Mouse (Mus musculus) layer of hippocampus, adult 2 months (tissue): ENCODE results near the gene Rnft1. TPM values are rescaled to one million over a fixed set of nuclear protein-coding genes. Genes with fewer than 3 reads are reported as not detected.
"Not testable (repeated sequence)": the region's sequence is repeated elsewhere in the genome, so short reads cannot be mapped to it uniquely, and the experiment has no call there.

ENCODE experiments used
- DNase-seq, 2 experiments: peaks; one replicate each; pipeline ENCODE4 v3.0.0; 2022; ENCODE audit warnings: low spot score in 2 of 2
- H3K27ac ChIP-seq: fragments of 200-600 bp; 2 replicates; pipeline ENCODE4 v1.8.1; 2022
- H3K4me3 ChIP-seq: fragments of 200-600 bp; 2 replicates; pipeline ENCODE4 v1.8.1; 2022; ENCODE audit warnings: mild to moderate bottlenecking
- CTCF ChIP-seq: fragments of 200-600 bp; conservative IDR thresholded peaks from 2 replicates; pipeline ENCODE4 v1.8.1; 2022; ENCODE audit warnings: antibody characterized with exemption, mild to moderate bottlenecking, moderate library complexity
- total RNA-seq, 2 experiments: library from RNA; stranded (reverse); gene quantifications; 2 replicates each; pipeline ENCODE4 v1.2.3; 2021

Rnft1 gene
- total RNA-seq, 2 experiments from 2014 or later, result 28.0 to 31.9 TPM

DNA sequence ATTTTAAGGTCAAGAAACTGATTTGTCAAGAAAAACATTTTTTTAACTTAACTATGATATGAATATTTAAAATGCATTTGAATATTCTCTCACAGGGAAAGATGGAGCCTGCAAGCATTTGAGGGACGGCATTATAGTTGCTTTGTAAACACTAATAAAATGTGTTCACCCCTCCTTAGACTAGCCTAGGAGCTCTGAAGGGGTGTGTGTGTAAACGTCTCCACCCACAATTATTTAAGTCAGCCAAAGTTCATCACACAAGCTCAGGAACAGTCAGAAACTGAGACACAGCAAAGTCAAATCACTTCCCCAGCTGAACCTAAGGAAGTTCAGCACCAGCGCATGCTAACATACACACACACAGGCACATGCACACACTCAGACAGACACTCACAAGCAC, 10.9 kb upstream of the Rnft1 start:
- no peak overlapping the region; the same call in 1 of the 2 replicates for H3K4me3 ChIP-seq
- DNase-seq, result no peak
- TF ChIP-seq CTCF, result no peak
- no peak overlapping the region; the same call in 1 of the 2 replicates for H3K27ac ChIP-seq

DNA sequence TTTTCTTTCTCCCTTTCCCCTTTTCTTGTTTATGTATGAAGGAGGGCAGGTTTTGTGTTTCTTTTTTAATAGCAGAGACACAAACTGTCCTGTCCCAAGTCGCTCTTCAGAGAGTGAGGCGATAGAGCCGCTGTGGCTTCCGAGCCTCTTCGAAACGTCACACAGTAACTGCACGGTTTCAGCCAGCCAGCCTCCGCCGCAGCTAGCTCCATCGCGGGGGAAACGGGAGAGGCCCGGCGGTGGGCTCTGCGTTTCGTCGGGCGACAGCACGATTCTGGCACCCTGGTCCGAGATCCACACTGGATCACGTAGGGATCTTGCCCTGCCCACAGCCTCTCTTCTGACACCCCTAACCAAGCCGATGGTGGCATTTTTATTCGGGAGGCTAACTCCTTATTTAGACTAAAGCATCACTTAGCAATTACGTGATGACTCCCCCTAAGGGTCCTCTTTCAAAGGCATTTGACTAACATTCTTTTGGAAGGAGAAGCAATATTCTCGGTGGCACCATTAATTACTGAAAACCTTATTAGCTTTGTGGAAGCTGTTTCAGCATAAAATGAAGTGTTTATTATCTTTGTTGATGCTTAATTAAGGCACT, 553 bp downstream of the Rnft1 start:
- DNase-seq, result peak; percentile 27 to 44
- Histone ChIP-seq H3K4me3 (peak overlapping the region; percentile 84), H3K27ac (peak overlapping the region; percentile 93)
- 0 out of 2 replicates have a peak, but pooled peaks have one; percentile 4 for TF ChIP-seq CTCF

- no peak for TF ChIP-seq CTCF
- DNase-seq, result no peak
- Histone ChIP-seq H3K27ac (no peak overlapping the region), H3K4me3 (no peak overlapping the region)
These were observed 6.3 kb downstream of the Rnft1 start for GRCm38 (mm10) chr11:86490782-86491181.

GRCm38 (mm10) chr11:86497356-86497755, 12.9 kb downstream of the Rnft1 start:
- Histone ChIP-seq H3K4me3 (no peak overlapping the region), H3K27ac (no peak overlapping the region)
- DNase-seq, result no peak
- no peak for TF ChIP-seq CTCF

DNA sequence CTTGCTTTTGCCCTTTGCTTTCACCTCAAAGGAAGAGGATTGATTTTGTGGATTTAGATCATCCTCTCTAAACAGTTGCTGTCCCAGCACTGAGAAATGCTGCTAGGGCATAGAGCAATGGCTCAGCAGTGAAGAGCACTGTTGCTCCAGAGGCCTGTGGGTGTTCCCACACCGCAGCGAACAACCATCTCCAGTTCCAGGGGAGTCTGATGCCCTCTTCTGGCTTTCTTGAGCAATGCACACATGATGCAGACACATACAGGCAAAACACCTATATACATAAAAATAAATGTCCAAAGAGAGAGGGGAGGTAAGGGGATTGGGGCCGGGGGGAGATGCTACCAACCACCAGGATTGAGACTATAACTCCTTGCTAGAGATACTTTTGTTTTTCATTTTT, 13.5 kb downstream of the Rnft1 start:
- Histone ChIP-seq H3K27ac (no peak overlapping the region), H3K4me3 (no peak overlapping the region)
- no peak for DNase-seq
- TF ChIP-seq CTCF, result peak; percentile 54

DNA sequence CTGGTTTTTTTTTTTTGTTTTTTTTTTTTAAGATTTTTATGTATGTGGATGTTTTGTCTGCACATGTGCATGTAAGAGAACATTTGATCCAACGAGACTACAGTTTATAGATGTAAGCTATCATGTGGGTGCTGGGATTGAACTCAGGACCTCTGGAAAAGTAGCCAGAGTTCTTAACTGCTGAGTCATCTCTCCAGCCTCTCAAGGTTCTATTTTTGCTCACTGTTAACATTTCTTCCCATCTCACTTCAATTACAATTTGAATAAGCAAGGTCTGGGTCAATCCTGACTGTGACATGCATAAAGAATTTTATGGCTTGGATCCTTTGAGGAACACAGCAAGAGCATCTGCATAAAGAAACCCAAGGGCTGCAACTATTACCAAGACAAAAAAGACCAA, 16.3 kb downstream of the Rnft1 start:
- Histone ChIP-seq H3K27ac (no peak overlapping the region), H3K4me3 (no peak overlapping the region)
- TF ChIP-seq CTCF, result no peak
- DNase-seq, result no peak

GRCm38 (mm10) chr11:86503121-86503520, 18.7 kb downstream of the Rnft1 start:
- no peak for TF ChIP-seq CTCF
- H3K4me3 ChIP-seq, result no peak overlapping the region
- DNase-seq, result no peak
- H3K27ac ChIP-seq, result no peak overlapping the region

DNA sequence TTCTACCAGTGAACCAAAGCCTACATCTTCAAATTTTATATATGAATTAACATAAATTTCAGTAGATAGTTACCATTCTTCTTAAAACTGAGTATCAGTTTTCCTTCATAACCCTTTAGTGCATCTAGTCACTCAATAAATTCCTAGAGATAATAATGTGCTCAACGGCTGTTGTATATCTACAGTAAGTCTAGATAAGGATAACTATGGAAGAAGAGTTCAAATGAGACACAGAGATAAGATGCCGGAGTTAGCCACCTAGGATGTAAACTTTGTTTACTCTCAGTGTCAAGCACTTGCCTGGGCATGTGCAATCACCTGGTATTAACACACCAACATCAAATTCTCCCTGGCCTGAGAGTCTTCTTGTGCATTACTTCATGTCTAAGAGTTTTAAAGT, 22.9 kb downstream of the Rnft1 start:
- Histone ChIP-seq H3K27ac (no peak overlapping the region), H3K4me3 (no peak overlapping the region)
- no peak for DNase-seq
- no peak for TF ChIP-seq CTCF

DNA sequence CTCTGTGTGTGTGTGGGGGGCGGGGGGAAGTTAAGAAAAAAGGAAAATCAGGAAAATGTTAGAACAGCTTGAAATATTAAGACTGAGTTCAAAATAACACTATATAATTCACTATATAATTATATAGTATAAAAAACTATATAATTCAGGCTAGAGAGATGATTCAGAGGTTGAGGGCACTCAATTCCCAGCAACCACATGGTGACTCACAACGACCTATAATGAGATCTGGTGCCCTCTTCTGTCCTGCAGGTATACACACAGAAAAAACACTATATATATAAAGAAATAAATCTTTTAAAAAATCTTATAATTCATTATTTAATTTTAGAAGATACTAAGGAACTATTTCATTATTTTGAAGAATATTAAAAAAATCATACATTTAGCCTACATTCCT, 23.5 kb downstream of the Rnft1 start:
- Histone ChIP-seq H3K4me3 (no peak overlapping the region), H3K27ac (no peak overlapping the region)
- no peak for TF ChIP-seq CTCF
- no peak for DNase-seq

GRCm38 (mm10) chr11:86516620-86517019, 32.2 kb downstream of the Rnft1 start:
- Histone ChIP-seq H3K4me3 (no peak overlapping the region), H3K27ac (no peak overlapping the region)
- DNase-seq, result no peak
- no peak for TF ChIP-seq CTCF

DNA sequence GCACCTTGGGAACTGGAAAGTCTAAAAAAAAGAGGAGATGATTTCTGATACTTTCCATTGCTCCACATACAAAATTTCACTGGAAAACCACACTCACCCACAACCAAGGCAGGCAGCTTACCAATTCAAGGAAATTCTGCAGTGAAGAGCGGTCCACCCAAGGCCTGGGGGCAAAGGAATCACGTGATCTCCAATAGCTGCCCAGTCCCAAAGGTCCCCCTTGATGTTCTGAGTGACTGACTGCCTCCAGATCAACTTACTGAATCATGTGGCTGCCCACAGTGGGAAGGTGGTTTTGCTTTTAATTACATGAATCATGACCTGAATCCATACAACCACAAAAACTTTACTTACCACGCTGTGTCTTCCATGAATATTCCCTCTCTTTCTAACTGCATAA, 32.8 kb downstream of the Rnft1 start:
- DNase-seq, result no peak
- Histone ChIP-seq H3K4me3 (no peak overlapping the region), H3K27ac (no peak overlapping the region)
- TF ChIP-seq CTCF, result no peak

- TF ChIP-seq CTCF, result no peak
- no peak for DNase-seq
- H3K27ac ChIP-seq, result no peak overlapping the region
- H3K4me3 ChIP-seq, result no peak overlapping the region
These were observed 35.3 kb downstream of the Rnft1 start for GRCm38 (mm10) chr11:86519751-86520150.

DNA sequence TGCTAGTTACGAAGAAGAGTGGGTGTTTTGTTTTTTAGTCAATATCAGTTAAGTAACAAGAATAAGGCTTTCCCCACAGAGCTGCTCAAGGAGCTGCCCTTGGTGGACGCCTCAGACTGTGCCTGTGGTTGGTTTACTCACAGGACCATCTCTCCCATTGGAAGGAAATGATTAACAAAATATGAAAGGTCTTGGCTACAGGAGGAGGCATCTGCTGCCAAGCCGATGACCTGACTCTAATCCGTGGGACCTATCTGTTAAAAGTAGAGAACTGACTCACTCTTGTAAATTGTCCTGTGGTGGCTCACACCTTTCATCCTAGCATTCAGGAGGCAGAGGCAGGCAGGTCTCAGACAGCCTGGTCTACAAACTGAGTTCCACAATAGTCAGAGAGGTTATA, 43.1 kb downstream of the Rnft1 start:
- no peak for TF ChIP-seq CTCF
- DNase-seq, result no peak
- Histone ChIP-seq H3K27ac (no peak overlapping the region), H3K4me3 (no peak overlapping the region)

- TF ChIP-seq CTCF, result peak; percentile 86
- Histone ChIP-seq H3K27ac (no peak overlapping the region), H3K4me3 (no peak overlapping the region)
- peak in 1 of 2 experiments; percentile 20 for DNase-seq
These were observed 48.4 kb downstream of the Rnft1 start for GRCm38 (mm10) chr11:86532834-86533233.

DNA sequence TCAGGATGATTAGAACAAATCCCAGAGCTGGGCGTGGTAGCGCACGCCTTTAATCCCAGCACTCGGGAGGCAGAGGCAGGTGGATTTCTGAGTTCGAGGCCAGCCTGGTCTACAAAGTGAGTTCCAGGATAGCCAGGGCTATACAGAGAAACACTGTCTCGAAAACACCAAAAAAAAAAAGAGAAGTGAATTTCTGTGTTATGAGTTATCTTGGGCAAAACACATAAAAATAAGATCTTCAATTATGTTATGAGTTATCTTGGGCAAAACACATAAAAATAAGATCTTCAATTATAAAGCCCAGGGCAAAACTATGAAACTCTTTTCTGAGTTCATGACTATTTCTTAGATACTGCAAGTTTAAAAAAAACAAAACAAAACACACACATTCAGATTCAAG, 48.8 kb downstream of the Rnft1 start:
- not testable (repeated sequence) for H3K27ac ChIP-seq, DNase-seq, H3K4me3 ChIP-seq
